Mouse (Mus musculus) forelimb bud, embryonic 11.5 days (tissue): ENCODE results near the gene Slc17a5.

Source experiments
- DNase-seq: peaks from one replicate; pipeline ENCODE4 v3.0.0-alpha.2; 2012; ENCODE audit warnings: low read depth, low spot score

Gene Slc17a5

GRCm38 (mm10) chr9:78559479-78559878 lies 28.4 kb downstream of the Slc17a5 start:
- no peak for DNase-seq

GRCm38 (mm10) chr9:78558586-78559214 lies 29.1 kb downstream of the Slc17a5 start:
- no peak for DNase-seq

- DNase-seq, result no peak
Measured at GRCm38 (mm10) chr9:78557041-78557440, 30.8 kb downstream of the Slc17a5 start.

- DNase-seq, result peak; percentile 70
Measured at GRCm38 (mm10) chr9:78552984-78553383, 34.9 kb downstream of the Slc17a5 start.

GRCm38 (mm10) chr9:78551761-78552160 lies 36.1 kb downstream of the Slc17a5 start:
- DNase-seq, result no peak

- DNase-seq, result no peak
Measured at GRCm38 (mm10) chr9:78547742-78548141, 40.1 kb downstream of the Slc17a5 start.

GRCm38 (mm10) chr9:78546944-78547343 lies 40.9 kb downstream of the Slc17a5 start:
- DNase-seq, result no peak

- DNase-seq, result no peak
Measured at GRCm38 (mm10) chr9:78541758-78542157, 46.1 kb downstream of the Slc17a5 start.

- no peak for DNase-seq
Measured at GRCm38 (mm10) chr9:78538421-78538820, 49.4 kb downstream of the Slc17a5 start.

- no peak for DNase-seq
Measured at GRCm38 (mm10) chr9:78537154-78537873, 50.5 kb downstream of the Slc17a5 start.

- DNase-seq, result no peak
Measured at GRCm38 (mm10) chr9:78534606-78535005, 53.2 kb downstream of the Slc17a5 start.

- no peak for DNase-seq
Measured at GRCm38 (mm10) chr9:78533296-78533935, 54.4 kb downstream of the Slc17a5 start.

GRCm38 (mm10) chr9:78532341-78532819 lies 55.5 kb downstream of the Slc17a5 start:
- DNase-seq, result no peak

GRCm38 (mm10) chr9:78531816-78532215 lies 56.0 kb downstream of the Slc17a5 start:
- no peak for DNase-seq

GRCm38 (mm10) chr9:78527767-78528381 lies 60.0 kb downstream of the Slc17a5 start:
- DNase-seq, result peak; percentile 82

GRCm38 (mm10) chr9:78527301-78527761 lies 60.5 kb downstream of the Slc17a5 start:
- peak; percentile 78 for DNase-seq

GRCm38 (mm10) chr9:78526206-78526605 lies 61.6 kb downstream of the Slc17a5 start:
- DNase-seq, result no peak

- DNase-seq, result no peak
Measured at GRCm38 (mm10) chr9:78525451-78526135, 62.2 kb downstream of the Slc17a5 start.

GRCm38 (mm10) chr9:78521689-78522088 lies 66.2 kb downstream of the Slc17a5 start:
- DNase-seq, result no peak

- DNase-seq, result peak; percentile 67
Measured at GRCm38 (mm10) chr9:78520780-78521601, 66.8 kb downstream of the Slc17a5 start.
